Mouse (Mus musculus): ENCODE measurements at regions not wholly inside any gene's neighbourhood (a gene's known extent, or its start where the extent isn't known, plus 50 kb on each side); places are given as distances from the start of the nearest gene placed in this dataset.

- no peak for DNase-seq (ENCODE audit: low read depth)
Observed at GRCm38 (mm10) chr2:110426881-110427280, 63.9 kb upstream of the Fibin start.

GRCm38 (mm10) chr2:110452694-110453093, 89.7 kb upstream of the Fibin start:
- no peak for DNase-seq (ENCODE audit: low read depth)

GRCm38 (mm10) chr2:110472307-110472995, 109.5 kb upstream of the Fibin start:
- DNase-seq (ENCODE audit: low read depth), result no peak

- no peak for DNase-seq (ENCODE audit: low read depth)
Observed at GRCm38 (mm10) chr2:110476591-110476990, 113.6 kb upstream of the Fibin start.

- DNase-seq (ENCODE audit: low read depth), result no peak
Observed at GRCm38 (mm10) chr2:110481327-110481726, 115.8 kb upstream of the Slc5a12 start.

- no peak for DNase-seq (ENCODE audit: low read depth)
Observed at GRCm38 (mm10) chr2:110486201-110486600, 110.9 kb upstream of the Slc5a12 start.

GRCm38 (mm10) chr2:110486724-110487123, 110.4 kb upstream of the Slc5a12 start:
- no peak for DNase-seq (ENCODE audit: low read depth)

- no peak for DNase-seq (ENCODE audit: low read depth)
Observed at GRCm38 (mm10) chr2:110487950-110488349, 109.1 kb upstream of the Slc5a12 start.

- no peak for DNase-seq (ENCODE audit: low read depth)
Observed at GRCm38 (mm10) chr2:110501786-110502185, 95.3 kb upstream of the Slc5a12 start.

- no peak for DNase-seq (ENCODE audit: low read depth)
Observed at GRCm38 (mm10) chr2:110508162-110508748, 88.8 kb upstream of the Slc5a12 start.

- no peak for DNase-seq (ENCODE audit: low read depth)
Observed at GRCm38 (mm10) chr2:110523173-110523803, 73.8 kb upstream of the Slc5a12 start.

- DNase-seq (ENCODE audit: low read depth), result peak; percentile 39
Observed at GRCm38 (mm10) chr2:110528191-110528590, 68.9 kb upstream of the Slc5a12 start.

GRCm38 (mm10) chr2:110540140-110540539, 57.0 kb upstream of the Slc5a12 start:
- DNase-seq (ENCODE audit: low read depth), result no peak

GRCm38 (mm10) chr2:110540570-110541357, 56.3 kb upstream of the Slc5a12 start:
- no peak for DNase-seq (ENCODE audit: low read depth)

GRCm38 (mm10) chr2:110541358-110541737, 55.8 kb upstream of the Slc5a12 start:
- no peak for DNase-seq (ENCODE audit: low read depth)
